Mouse (Mus musculus) forebrain, embryonic 14.5 days (tissue): Measurements from ENCODE around the gene Spata31d1c. TPM values are rescaled to one million over a fixed set of nuclear protein-coding genes. Genes with fewer than 3 reads are reported as not detected.

ENCODE experiments used
- polyA plus RNA-seq: library from polyadenylated mRNA; unstranded; fragments of >200 nt; fragmentation: Nextera tagmentation; extraction: Ambion mirVana; gene quantifications from 2 replicates; pipeline ENCODE4 v1.2.1, GENCODE M21; 2014

The Spata31d1c gene
- polyA plus RNA-seq, 1 experiment from 2014 or later: not detected

Other genes starting within 250 kb of the Spata31d1c start
- gene Cntnap3, start 129.1 kb upstream of the Spata31d1c start, polyA plus RNA-seq: 2.5 and 3.7 TPM in 2 replicates
- not detected in 2 replicates for gene Spata31, start 115.7 kb upstream of the Spata31d1c start, polyA plus RNA-seq
- not detected in 2 replicates for gene Prss47, start 19.7 kb downstream of the Spata31d1c start, polyA plus RNA-seq
- 33.6 and 36.3 TPM in 2 replicates for gene Mfsd14b, start 79.9 kb downstream of the Spata31d1c start, polyA plus RNA-seq
- not detected in 2 replicates for gene Olfr465-ps1, start 105.0 kb downstream of the Spata31d1c start, polyA plus RNA-seq
- gene Olfr466, start 117.2 kb downstream of the Spata31d1c start, polyA plus RNA-seq: not detected in 2 replicates
- not detected in 2 replicates for gene Nlrp4f, start 172.9 kb downstream of the Spata31d1c start, polyA plus RNA-seq
- 0.14 TPM in 1 of 2 replicates, not detected in the other for gene Gm10775, start 226.5 kb downstream of the Spata31d1c start, polyA plus RNA-seq
- gene Zfp369, start 245.8 kb downstream of the Spata31d1c start, polyA plus RNA-seq: 17.6 and 21.4 TPM in 2 replicates